Mouse (Mus musculus) macrophage (primary cell): ENCODE measurements around the gene Srpx2. TPM values are rescaled to one million over a fixed set of nuclear protein-coding genes. Genes with fewer than 3 reads are reported as not detected.

Experiments
- H3K27ac ChIP-seq: fragments of 350-480 bp; formaldehyde crosslinking; 2 replicates; pipeline ENCODE4 v1.9.0; 2021
- H3K36me3 ChIP-seq: fragments of 350-480 bp; formaldehyde crosslinking; 2 replicates; pipeline ENCODE4 v1.9.0; 2021; ENCODE audit errors: inconsistent target
- H3K4me3 ChIP-seq: fragments of 350-480 bp; formaldehyde crosslinking; 2 replicates; pipeline ENCODE4 v1.9.0; 2021; ENCODE audit errors: inconsistent target
- H3K79me2 ChIP-seq: fragments of 350-480 bp; formaldehyde crosslinking; 2 replicates; pipeline ENCODE4 v1.9.0; 2021; ENCODE audit errors: inconsistent target
- WGBS: methylation state at CpG from one replicate; pipeline ENCODE4 v1.1.7; 2026; ENCODE audit warnings: inconsistent platforms; ENCODE audit not compliant: missing documents; 5-methylcytosine and 5-hydroxymethylcytosine counted together
- polyA plus RNA-seq: library from polyadenylated mRNA; stranded (reverse); fragments of 250-400 nt; gene quantifications from 3 replicates; pipeline ENCODE4 v1.2.4, GENCODE M21; 2018; ENCODE audit warnings: inconsistent platforms

Srpx2 gene
- polyA plus RNA-seq, 1 experiment from 2014 or later, result not detected

DNA sequence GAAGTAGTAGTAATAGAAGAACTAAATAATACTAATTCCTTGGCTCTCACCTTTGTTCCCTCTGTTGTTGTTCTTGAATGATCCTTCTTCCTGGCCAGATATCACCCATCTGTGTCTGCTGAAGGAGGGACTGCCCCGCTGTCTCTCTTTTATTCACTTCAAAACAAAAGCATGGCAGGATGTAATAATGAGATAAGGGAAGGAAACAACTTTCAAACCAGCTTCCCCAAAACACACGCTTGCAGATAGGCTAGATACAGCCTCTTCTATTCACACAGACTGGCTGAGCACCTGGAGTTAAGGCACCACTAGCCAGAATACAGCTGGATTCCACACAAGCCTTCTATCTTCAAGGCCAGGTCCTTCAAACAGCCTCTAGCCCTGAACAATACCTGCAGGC, 52.4 kb downstream of the Srpx2 start:
- WGBS, result 17% methylated on average over 1 of the region's 2 CpGs
- no peak overlapping the region for H3K27ac ChIP-seq
- H3K36me3 ChIP-seq, result no peaks in the 10 kb centered on the region
- H3K4me3 ChIP-seq, result no peak overlapping the region
- H3K79me2 ChIP-seq, result no peaks in the 10 kb centered on the region

- H3K79me2 ChIP-seq, result no peaks in the 10 kb centered on the region
- no peak overlapping the region for H3K27ac ChIP-seq
- H3K36me3 ChIP-seq, result no peaks in the 10 kb centered on the region
- WGBS, result 61% methylated on average over 2 of the region's 2 CpGs
- H3K4me3 ChIP-seq, result no peak overlapping the region
Measured at GRCm38 (mm10) chrX:133964615-133965014, 56.4 kb downstream of the Srpx2 start.

DNA sequence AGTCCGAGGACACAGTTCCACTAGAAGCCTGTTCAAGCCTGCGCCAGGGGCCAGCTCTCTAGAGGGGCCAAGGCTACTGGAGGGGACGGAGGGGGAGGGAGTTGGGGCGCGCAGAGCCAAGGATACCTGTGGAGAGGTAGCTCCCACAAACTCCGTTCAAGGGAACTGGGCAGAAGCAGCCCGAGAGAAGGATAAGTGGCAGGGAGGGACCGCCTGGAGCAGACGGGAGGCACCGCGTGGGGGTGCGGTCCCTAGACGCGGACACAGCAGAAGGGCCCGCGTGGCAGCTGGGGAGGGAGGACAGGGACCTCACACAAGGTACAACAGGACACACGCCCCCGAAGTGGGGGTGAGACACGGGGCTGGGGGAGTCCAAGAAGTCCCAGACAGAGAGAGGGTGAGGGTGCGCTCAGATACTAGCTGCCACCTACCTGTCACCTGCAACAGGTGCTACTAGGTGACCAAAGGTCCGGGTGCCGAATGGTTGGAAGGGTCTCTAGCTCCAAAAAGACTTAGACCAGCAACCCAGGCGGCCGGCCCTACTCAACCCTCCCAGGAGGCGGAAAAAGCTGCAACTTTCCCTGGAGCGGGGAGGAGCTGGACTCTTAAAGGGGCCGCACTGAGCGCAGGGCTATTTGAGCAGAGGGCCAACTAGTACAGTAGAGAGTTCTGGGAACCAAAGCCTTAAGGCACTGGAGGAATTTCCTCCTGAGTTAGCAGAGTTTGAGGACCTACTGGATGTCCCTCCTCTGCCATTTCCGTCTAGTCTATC, 73.2 kb downstream of the Srpx2 start, which contains the start of gene Sytl4:
Gene Sytl4, minus strand, starts transcription at position 582 of the 772 bp plus-strand sequence.
- Histone ChIP-seq H3K79me2 (no peaks in the 10 kb centered on the region), H3K4me3 (no peak within 1 kb of the TSS), H3K36me3 (no peaks in the 10 kb centered on the region), H3K27ac (no peak within 1 kb of the TSS)
- 20% methylated on average over 27 of the region's 29 CpGs for WGBS

Other genes starting within 250 kb of the Srpx2 start
- not detected in 3 replicates for gene Pcdh19, start 219.4 kb upstream of the Srpx2 start, polyA plus RNA-seq
- not detected in 3 replicates for gene Tnmd, start 57.4 kb upstream of the Srpx2 start, polyA plus RNA-seq
- not detected in 3 replicates for gene Tspan6, start 10.0 kb upstream of the Srpx2 start, polyA plus RNA-seq
- 0.09 TPM in 1 of 3 replicates, not detected in the others for gene Sytl4, start 73.4 kb downstream of the Srpx2 start, polyA plus RNA-seq
- 7.9 to 19.7 TPM (median 15.5 TPM) in 3 replicates for gene Cstf2, start 150.8 kb downstream of the Srpx2 start, polyA plus RNA-seq